Mouse (Mus musculus) adrenal gland, adult (tissue): Measurements from ENCODE around the gene Rtp1.

Experiments
- DNase-seq, 2 experiments: peaks; one replicate each; pipeline ENCODE4 v3.0.0; 2022 to 2023; ENCODE audit warnings: low spot score in 1 of 2; ENCODE audit not compliant: inconsistent age in 2 of 2

Rtp1 gene

GRCm38 (mm10) chr16:23454376-23454775 is 25.4 kb downstream of the Rtp1 start:
- no peak for DNase-seq

- DNase-seq = peak; percentile 70 to 89
Observed at GRCm38 (mm10) chr16:23456534-23456933, 27.6 kb downstream of the Rtp1 start.

- DNase-seq = no peak
Observed at GRCm38 (mm10) chr16:23457338-23457737, 28.4 kb downstream of the Rtp1 start.

GRCm38 (mm10) chr16:23458906-23459588 is 30.1 kb downstream of the Rtp1 start:
- DNase-seq = no peak

- no peak for DNase-seq
Observed at GRCm38 (mm10) chr16:23463671-23464347, 34.9 kb downstream of the Rtp1 start.

- DNase-seq = peak in 1 of 2 experiments; percentile 51
Observed at GRCm38 (mm10) chr16:23471551-23471950, 42.6 kb downstream of the Rtp1 start.

GRCm38 (mm10) chr16:23472046-23472445 is 43.1 kb downstream of the Rtp1 start:
- DNase-seq = peak; percentile 33 to 87

- DNase-seq = no peak
Observed at GRCm38 (mm10) chr16:23475651-23476050, 46.7 kb downstream of the Rtp1 start.

GRCm38 (mm10) chr16:23476598-23476997 is 47.7 kb downstream of the Rtp1 start:
- no peak for DNase-seq

GRCm38 (mm10) chr16:23479872-23480603 is 51.1 kb downstream of the Rtp1 start:
- DNase-seq = no peak

- DNase-seq = no peak
Observed at GRCm38 (mm10) chr16:23482218-23482617, 53.3 kb downstream of the Rtp1 start.

GRCm38 (mm10) chr16:23482846-23483245 is 53.9 kb downstream of the Rtp1 start:
- no peak for DNase-seq

- DNase-seq = no peak
Observed at GRCm38 (mm10) chr16:23483292-23483691, 54.4 kb downstream of the Rtp1 start.
